Mouse (Mus musculus) bone marrow, adult 2 months (tissue): ENCODE data around the gene Fam198b. TPM values are rescaled to one million over a fixed set of nuclear protein-coding genes. Genes with fewer than 3 reads are reported as not detected.
"Not testable (repeated sequence)": the region's sequence is repeated elsewhere in the genome, so short reads cannot be mapped to it uniquely, and the experiment has no call there.

Source experiments
- H3K27ac ChIP-seq: fragments of 200-500 bp; 2 replicates; pipeline ENCODE4 v1.5.1; 2012; ENCODE audit warnings: low read depth, mild to moderate bottlenecking, control low read depth, inconsistent platforms, low read length; ENCODE audit not compliant: control insufficient read depth, poor library complexity, insufficient read depth
- H3K4me1 ChIP-seq: fragments of 200-500 bp; 2 replicates; pipeline ENCODE4 v1.6.1; 2011; ENCODE audit warnings: low read length; ENCODE audit not compliant: control insufficient read depth, insufficient read depth
- H3K4me3 ChIP-seq: fragments of 200-500 bp; replicated peaks from 2 replicates; pipeline ENCODE3; 2011; ENCODE audit warnings: mild to moderate bottlenecking, low read depth, low read length, control low read depth; ENCODE audit not compliant: control insufficient read depth
- CTCF ChIP-seq: fragments of 200-500 bp; IDR thresholded peaks from 2 replicates; pipeline ENCODE4 v1.5.1; 2011; ENCODE audit warnings: low read length, control low read depth; ENCODE audit not compliant: control insufficient read depth, insufficient read depth
- POLR2A ChIP-seq: fragments of 200-500 bp; IDR thresholded peaks from 2 replicates; pipeline ENCODE4 v1.6.1; 2011; ENCODE audit warnings: low read depth, mild to moderate bottlenecking, control low read depth, low read length, borderline replicate concordance; ENCODE audit not compliant: control insufficient read depth
- WGBS: fragments of 180-500 bp; shearing (Covaris S2); methylation state at CpG from one replicate; pipeline ENCODE4 v1.1.7; 2018; 5-methylcytosine and 5-hydroxymethylcytosine counted together
- polyA plus RNA-seq: library from polyadenylated mRNA; stranded (reverse); fragments of >200 nt; gene quantifications from 2 replicates; pipeline ENCODE4 v1.2.4, GENCODE M21; 2011; ENCODE audit warnings: low replicate concordance; ENCODE audit not compliant: missing spikeins, insufficient read depth, insufficient read length

Gene Fam198b
- polyA plus RNA-seq, 1 experiment, result 1.0 TPM

- H3K27ac ChIP-seq, result no peak overlapping the region
- 78% methylated on average over 2 of the region's 2 CpGs for WGBS
- TF ChIP-seq POLR2A, result no peak
- TF ChIP-seq CTCF, result no peak
- no peak overlapping the region for H3K4me3 ChIP-seq
- H3K4me1 ChIP-seq, result no peaks in the 10 kb centered on the region
These were observed 63.8 kb downstream of the Fam198b start for GRCm38 (mm10) chr3:79948151-79948550.

- TF ChIP-seq POLR2A (no peak), CTCF (no peak)
- Histone ChIP-seq H3K4me1 (no peaks in the 10 kb centered on the region), H3K27ac (no peak overlapping the region), H3K4me3 (no peak overlapping the region)
- WGBS, result 87% methylated on average over 2 of the region's 2 CpGs
These were observed 68.9 kb downstream of the Fam198b start for GRCm38 (mm10) chr3:79953164-79953759.

GRCm38 (mm10) chr3:79955262-79955661 is 70.9 kb downstream of the Fam198b start:
- no peak for TF ChIP-seq CTCF
- H3K4me3 ChIP-seq, result no peak overlapping the region
- H3K27ac ChIP-seq, result no peak overlapping the region
- WGBS, result 79% methylated on average over 3 of the region's 3 CpGs
- H3K4me1 ChIP-seq, result no peaks in the 10 kb centered on the region

GRCm38 (mm10) chr3:79956792-79957191 is 72.5 kb downstream of the Fam198b start:
- Histone ChIP-seq H3K4me3 (no peak overlapping the region), H3K4me1 (no peaks in the 10 kb centered on the region), H3K27ac (no peak overlapping the region)
- no peak for TF ChIP-seq CTCF
- no peak for TF ChIP-seq POLR2A

- no peak for TF ChIP-seq POLR2A
- TF ChIP-seq CTCF, result no peak
- Histone ChIP-seq H3K4me3 (no peak overlapping the region), H3K4me1 (no peaks in the 10 kb centered on the region), H3K27ac (no peak overlapping the region)
- 92% methylated on average over 2 of the region's 2 CpGs for WGBS
These were observed 73.4 kb downstream of the Fam198b start for GRCm38 (mm10) chr3:79957752-79958151.

- TF ChIP-seq CTCF, result no peak
- TF ChIP-seq POLR2A, result no peak
- 9% methylated on average over 4 of the region's 4 CpGs for WGBS
- Histone ChIP-seq H3K4me1 (no peaks in the 10 kb centered on the region), H3K27ac (no peak overlapping the region), H3K4me3 (no peak overlapping the region)
These were observed 82.4 kb downstream of the Fam198b start for GRCm38 (mm10) chr3:79966709-79967108.

GRCm38 (mm10) chr3:79967346-79967745 is 83.0 kb downstream of the Fam198b start:
- Histone ChIP-seq H3K4me3 (no peak overlapping the region), H3K27ac (no peak overlapping the region), H3K4me1 (no peaks in the 10 kb centered on the region)
- TF ChIP-seq POLR2A, result no peak
- no peak for TF ChIP-seq CTCF
- 65% methylated on average over 1 of the region's 1 CpGs for WGBS

- Histone ChIP-seq H3K4me1 (no peaks in the 10 kb centered on the region), H3K27ac (no peak overlapping the region), H3K4me3 (no peak overlapping the region)
- TF ChIP-seq POLR2A (no peak), CTCF (no peak)
- 51% methylated on average over 2 of the region's 2 CpGs for WGBS
These were observed 84.1 kb downstream of the Fam198b start for GRCm38 (mm10) chr3:79968426-79968825.

GRCm38 (mm10) chr3:79969536-79969935 is 85.2 kb downstream of the Fam198b start:
- 73% methylated on average over 3 of the region's 3 CpGs for WGBS

More at GRCm38 (mm10) chr3:79969536-79969935, 85.2 kb downstream of the Fam198b start:
- not testable (repeated sequence) for H3K4me1 ChIP-seq, H3K27ac ChIP-seq, H3K4me3 ChIP-seq
